Mouse (Mus musculus) olfactory bulb, adult 2 months (tissue): ENCODE measurements around the gene Rbks. TPM values are rescaled to one million over a fixed set of nuclear protein-coding genes. Genes with fewer than 3 reads are reported as not detected.
A peak's percentile ranks its signal among the peaks of the same experiment; 100 is the strongest.

Experiments
- H3K27ac ChIP-seq: fragments of 200-500 bp; 2 replicates; pipeline ENCODE4 v1.5.1; 2012; ENCODE audit warnings: low read depth, low read length; ENCODE audit not compliant: insufficient read depth
- H3K4me1 ChIP-seq: fragments of 200-500 bp; 2 replicates; pipeline ENCODE4 v1.6.1; 2012; ENCODE audit warnings: low read length; ENCODE audit not compliant: control insufficient read depth, insufficient read depth
- H3K4me3 ChIP-seq: fragments of 200-500 bp; 2 replicates; pipeline ENCODE4 v1.5.1; 2012; ENCODE audit warnings: mild to moderate bottlenecking, low read depth, low read length, moderate library complexity; ENCODE audit not compliant: insufficient read depth
- CTCF ChIP-seq: fragments of 200-500 bp; IDR thresholded peaks from 2 replicates; pipeline ENCODE4 v1.5.1; 2012; ENCODE audit warnings: low read depth, mild to moderate bottlenecking, low read length, moderate library complexity; ENCODE audit not compliant: insufficient read depth
- POLR2A ChIP-seq: fragments of 200-500 bp; IDR thresholded peaks from 2 replicates; pipeline ENCODE4 v1.6.1; 2012; ENCODE audit warnings: mild to moderate bottlenecking, low read depth, low read length, moderate library complexity; ENCODE audit not compliant: insufficient read depth
- WGBS: fragments of 180-500 bp; shearing (Covaris S2); methylation state at CpG from one replicate; pipeline ENCODE4 v1.1.7; 2018; 5-methylcytosine and 5-hydroxymethylcytosine counted together
- polyA plus RNA-seq: library from polyadenylated mRNA; stranded (reverse); fragments of >200 nt; gene quantifications from 2 replicates; pipeline ENCODE4 v1.2.4, GENCODE M21; 2012; ENCODE audit warnings: low replicate concordance; ENCODE audit not compliant: missing spikeins, insufficient read depth, insufficient read length

Gene Rbks
- polyA plus RNA-seq, 1 experiment = not detected

DNA sequence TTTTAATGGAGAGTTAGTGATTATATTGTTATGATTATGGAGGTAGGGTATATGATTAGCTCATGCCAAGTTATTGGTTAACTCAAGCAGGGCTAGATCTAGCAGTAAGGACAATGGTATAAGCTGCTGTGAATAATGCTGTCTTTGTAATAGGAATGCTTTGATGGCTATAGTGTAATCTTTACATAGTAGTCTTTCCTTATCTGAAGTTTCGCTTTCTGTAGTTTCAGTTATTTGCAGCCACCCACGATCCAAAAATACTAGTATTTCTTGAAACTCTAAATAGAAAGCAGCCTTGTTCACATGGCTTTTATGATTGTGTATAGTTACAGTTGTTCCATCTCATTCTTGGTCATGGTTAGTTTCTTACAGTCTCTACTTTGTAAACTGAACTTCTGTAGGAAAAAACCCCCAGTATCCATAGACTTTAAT lies 15.9 kb upstream of the Rbks start:
- TF ChIP-seq CTCF (no peak), POLR2A (no peak)
- no peak overlapping the region for H3K4me3 ChIP-seq
- 74% methylated on average over 2 of the region's 2 CpGs for WGBS
- H3K4me1 ChIP-seq = no peaks in the 10 kb centered on the region
- no peak overlapping the region for H3K27ac ChIP-seq

DNA sequence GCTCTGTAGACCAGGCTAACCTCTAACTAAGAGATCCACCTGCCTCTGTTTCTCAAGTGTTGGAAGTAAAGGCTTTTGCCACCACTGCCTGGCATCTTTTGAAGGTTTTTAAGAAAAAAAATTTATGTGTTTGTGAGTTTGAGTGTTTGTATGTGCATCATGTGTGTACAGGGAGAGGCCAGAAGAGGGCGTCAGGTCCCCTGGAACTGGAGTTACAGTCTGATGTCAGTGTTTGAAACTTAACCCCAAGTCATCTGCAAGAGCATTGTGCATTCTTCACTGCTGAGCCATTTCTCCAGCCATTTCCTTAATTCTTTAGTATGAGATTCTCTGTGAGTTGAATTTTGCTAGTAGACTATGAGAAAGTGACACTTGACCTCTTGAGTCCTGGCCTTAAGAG lies 12.0 kb upstream of the Rbks start:
- Histone ChIP-seq H3K4me1 (peaks cover 3% of the 10 kb centered on the region; the same call in 1 of the 2 replicates), H3K4me3 (no peak overlapping the region), H3K27ac (no peak overlapping the region)
- TF ChIP-seq POLR2A = no peak
- no peak for TF ChIP-seq CTCF
- 89% methylated on average over 1 of the region's 1 CpGs for WGBS

DNA sequence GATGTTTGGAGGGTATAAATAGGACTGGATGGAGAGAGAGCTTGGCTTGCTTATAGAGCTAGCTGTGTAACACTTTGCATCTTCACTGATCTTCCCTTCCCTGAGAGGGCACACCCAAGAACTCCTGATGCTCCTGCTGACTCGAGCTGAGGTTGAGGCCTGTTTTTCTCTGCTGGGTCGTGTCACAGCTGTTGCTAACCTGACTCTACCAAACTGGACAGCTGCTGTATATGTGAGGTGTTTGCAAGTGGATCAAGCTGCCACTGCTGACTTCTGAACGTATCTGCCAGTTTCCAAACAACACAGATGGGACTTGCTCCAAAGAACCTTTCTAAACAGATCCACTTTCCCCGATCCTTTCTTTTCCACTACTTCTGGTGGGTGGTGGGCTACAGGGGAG lies 9.4 kb upstream of the Rbks start:
- H3K27ac ChIP-seq = no peak overlapping the region
- TF ChIP-seq CTCF (no peak), POLR2A (no peak)
- 79% methylated on average over 4 of the region's 4 CpGs for WGBS
- no peak overlapping the region for H3K4me3 ChIP-seq
- H3K4me1 ChIP-seq = peaks cover 3% of the 10 kb centered on the region; the same call in 1 of the 2 replicates

DNA sequence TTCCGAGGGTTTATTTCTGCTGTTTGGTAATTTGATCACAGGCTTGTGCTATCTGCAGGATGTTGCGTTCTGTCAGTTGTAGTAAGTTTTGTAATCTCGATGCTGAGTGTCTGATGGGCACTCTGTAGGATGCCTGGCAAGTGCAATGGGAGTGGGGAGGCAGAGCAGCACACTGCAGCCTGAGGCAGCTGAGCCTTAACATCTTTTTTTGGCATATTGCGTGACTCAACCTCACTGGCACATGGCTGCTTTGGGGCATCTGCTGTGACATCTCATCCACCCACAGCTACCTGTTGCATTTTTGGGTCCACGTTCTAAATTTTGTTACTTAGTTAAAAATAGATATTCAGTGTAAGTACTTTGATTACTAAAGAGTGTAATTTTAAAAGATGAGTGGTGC lies 7.5 kb upstream of the Rbks start:
- H3K4me1 ChIP-seq = peaks cover 3% of the 10 kb centered on the region; the same call in 1 of the 2 replicates
- H3K27ac ChIP-seq = no peak overlapping the region; the same call in 1 of the 2 replicates
- no peak overlapping the region for H3K4me3 ChIP-seq
- TF ChIP-seq POLR2A (no peak), CTCF (no peak)
- WGBS = 76% methylated on average over 5 of the region's 5 CpGs

DNA sequence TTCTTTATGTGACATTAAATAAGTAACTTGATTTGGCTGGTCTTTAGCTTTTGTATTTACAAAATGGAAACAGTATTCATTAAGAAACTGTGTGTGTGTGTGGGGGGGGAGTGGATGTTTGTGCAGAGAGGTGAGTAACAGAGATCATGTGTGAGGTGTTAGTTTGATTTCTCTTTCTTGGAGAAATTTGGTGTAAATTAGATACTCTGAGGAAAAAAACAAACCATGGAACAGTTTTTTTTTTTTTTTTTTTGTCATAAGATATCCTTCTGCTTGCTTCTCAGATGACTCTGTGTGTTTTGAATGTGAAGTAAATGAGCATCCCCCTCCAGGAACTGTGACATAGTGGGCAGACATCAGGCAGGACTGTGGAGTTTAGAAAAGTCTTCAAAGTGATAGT lies 2.0 kb upstream of the Rbks start:
- Histone ChIP-seq H3K4me3 (no peak overlapping the region), H3K4me1 (0 out of 2 replicates have a peak, but pooled peaks cover 3% of the 10 kb centered on the region), H3K27ac (no peak overlapping the region)
- no peak for TF ChIP-seq CTCF
- TF ChIP-seq POLR2A = no peak

DNA sequence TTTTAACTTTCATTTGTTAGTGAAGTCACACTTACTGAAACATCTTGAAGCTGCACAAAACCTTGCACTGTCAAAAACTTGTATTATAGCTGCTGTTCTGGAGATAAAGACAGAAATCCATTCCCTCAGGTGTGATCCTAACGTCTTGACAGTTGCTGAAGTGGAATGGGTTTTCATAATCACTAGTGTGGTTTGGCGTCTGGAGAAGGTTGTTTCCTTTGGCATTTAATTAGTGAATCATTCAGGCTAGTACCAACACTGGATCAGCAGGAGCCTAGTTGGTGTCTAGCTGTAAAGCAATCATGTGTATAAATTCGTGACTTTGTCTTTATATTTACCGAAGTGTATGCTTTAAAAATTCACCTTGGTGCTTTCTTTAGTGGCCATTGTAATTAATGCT lies 1.5 kb upstream of the Rbks start:
- TF ChIP-seq CTCF = no peak
- TF ChIP-seq POLR2A = no peak
- Histone ChIP-seq H3K27ac (no peak overlapping the region; the same call in 1 of the 2 replicates), H3K4me3 (no peak overlapping the region), H3K4me1 (0 out of 2 replicates have a peak, but pooled peaks cover 3% of the 10 kb centered on the region)
- 20% methylated on average over 4 of the region's 4 CpGs for WGBS

DNA sequence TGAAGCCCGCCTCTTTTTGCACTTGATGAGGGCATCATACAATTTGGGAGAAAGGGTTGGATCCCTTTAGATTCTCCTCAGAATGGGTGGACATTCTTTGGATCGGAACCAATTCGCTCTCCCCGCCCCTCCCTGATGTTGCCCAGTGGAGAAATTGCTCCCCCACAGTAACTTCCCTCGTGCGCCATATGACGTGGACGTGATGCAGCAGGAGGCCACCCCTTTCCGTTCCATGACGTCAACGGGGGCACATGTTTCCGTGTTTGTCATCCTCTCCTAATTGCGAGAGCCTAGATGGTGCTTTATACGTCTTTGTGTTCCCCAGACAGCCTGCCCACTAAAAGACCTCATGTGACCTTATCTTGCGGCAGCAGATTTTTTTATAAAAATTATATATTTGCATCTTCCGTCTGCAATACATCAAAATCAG lies 885 bp upstream of the Rbks start:
- TF ChIP-seq CTCF = no peak
- TF ChIP-seq POLR2A = no peak
- Histone ChIP-seq H3K27ac (peak overlapping the region; percentile 85), H3K4me1 (0 out of 2 replicates have a peak, but pooled peaks cover 3% of the 10 kb centered on the region), H3K4me3 (peak overlapping the region; percentile 78)
- WGBS = under 1% methylated on average over 16 of the region's 16 CpGs

DNA sequence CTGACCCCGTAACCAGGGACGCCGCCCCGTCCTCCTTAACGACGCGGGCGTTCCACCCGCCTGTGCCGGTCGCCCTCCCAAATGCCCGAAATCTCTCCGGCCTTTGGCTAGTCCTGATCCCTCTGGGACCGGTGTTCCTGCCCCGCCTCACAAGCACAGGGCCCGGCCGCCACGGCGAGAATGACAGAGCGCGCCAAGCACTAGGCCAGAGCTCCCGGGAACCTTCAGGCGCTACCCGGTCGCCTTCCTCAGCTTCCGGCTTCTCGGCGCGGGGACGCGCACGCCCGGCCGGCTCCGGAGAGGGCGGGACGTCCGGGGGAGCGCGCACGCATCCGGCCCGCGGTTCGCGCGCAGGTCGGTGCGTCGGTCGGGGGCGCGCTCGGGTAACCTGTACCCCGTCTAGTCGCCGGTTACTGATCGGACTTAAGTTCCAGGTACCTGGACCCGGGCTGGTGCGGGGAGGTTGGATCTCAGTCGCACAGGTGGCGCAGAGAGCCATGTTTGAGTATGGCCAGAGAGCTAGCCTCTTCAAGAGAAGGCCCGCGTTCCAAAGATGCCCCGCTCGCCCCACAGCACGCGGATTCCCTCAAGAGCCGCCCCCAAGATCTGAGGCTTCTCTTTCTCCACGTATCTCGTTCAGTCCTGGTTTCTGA lies 343 bp upstream of the Rbks start, which contains the start of gene Babam2:
Babam2 (plus strand) TSS at position 41 of the 653 bp plus-strand sequence.
- no peak; the same call in 1 of the 2 replicates for TF ChIP-seq CTCF
- TF ChIP-seq POLR2A = peak; percentile 78
- under 1% methylated on average over 71 of the region's 71 CpGs for WGBS
- H3K4me1 ChIP-seq = 0 out of 2 replicates have a peak, but pooled peaks cover 3% of the 10 kb centered on the region
- peak within 1 kb of the TSS; percentile 87 for H3K27ac ChIP-seq
- H3K4me3 ChIP-seq = peak within 1 kb of the TSS; percentile 78

DNA sequence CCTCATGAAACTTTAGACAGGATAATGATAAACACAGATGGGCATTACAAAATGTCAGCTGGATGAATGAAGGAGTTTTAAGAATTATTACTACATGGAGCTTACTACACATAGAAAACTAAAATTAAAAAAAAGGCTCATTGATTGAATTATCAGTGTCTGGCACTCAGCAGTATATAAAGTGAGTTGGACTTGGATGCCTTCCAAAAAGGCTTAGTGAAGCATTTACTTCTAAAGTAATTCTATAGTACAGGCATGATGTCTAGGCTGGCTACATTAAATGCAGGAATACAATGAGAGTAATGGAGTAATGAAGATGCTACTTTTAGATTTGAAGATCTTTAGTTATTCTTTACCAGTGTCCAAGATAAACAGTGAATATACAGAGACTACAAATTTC lies 4.2 kb downstream of the Rbks start:
- TF ChIP-seq CTCF (no peak), POLR2A (no peak)
- H3K27ac ChIP-seq = no peak overlapping the region
- H3K4me1 ChIP-seq = 0 out of 2 replicates have a peak, but pooled peaks cover 3% of the 10 kb centered on the region
- no peak overlapping the region for H3K4me3 ChIP-seq

DNA sequence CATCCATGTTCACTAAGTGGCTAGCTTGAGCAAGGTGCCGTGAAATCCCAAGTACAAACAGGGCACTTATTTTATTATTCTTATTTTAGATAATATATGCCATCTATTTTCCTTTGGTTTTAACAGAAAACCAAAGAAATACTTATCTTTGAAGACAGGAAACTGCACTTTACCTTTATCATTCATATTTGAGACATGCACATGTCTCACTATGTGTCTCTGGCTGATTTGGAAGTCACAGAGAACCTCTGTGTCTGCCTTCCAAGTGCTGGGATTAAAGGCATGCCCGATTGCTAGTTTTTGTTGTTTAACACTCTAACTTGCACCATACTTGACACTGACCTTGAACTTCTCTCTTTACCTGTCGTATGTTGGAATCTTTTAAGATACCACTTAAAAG lies 9.5 kb downstream of the Rbks start:
- WGBS = 92% methylated on average over 3 of the region's 3 CpGs
- no peak overlapping the region for H3K4me3 ChIP-seq
- TF ChIP-seq POLR2A (no peak), CTCF (no peak)

DNA sequence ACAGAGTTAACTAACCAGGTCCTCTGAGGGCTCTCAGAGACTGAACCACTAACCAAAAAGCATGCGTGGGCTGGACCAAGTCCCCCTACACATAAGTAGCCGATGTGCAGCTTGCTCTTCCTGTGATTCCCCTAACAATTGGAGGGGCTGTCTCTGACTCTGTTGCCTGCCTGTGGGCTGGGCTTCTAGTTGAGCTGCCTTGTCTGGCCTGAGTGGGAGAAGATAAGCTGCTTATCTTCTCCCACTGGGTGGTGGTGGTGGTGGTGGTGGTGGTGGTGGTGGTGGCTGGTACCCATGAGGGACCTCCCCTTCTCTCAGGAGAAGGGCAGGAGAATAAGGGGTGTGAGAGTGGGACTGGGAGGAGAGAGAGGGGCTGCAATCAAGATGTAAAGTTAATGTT lies 11.4 kb downstream of the Rbks start:
- no peak overlapping the region for H3K4me3 ChIP-seq
- H3K27ac ChIP-seq = no peak overlapping the region
- 59% methylated on average over 2 of the region's 2 CpGs for WGBS
- no peaks in the 10 kb centered on the region for H3K4me1 ChIP-seq
- TF ChIP-seq POLR2A (no peak), CTCF (no peak)

More for the DNA sequence above, 9.5 kb downstream of the Rbks start:
- H3K27ac ChIP-seq = no peak overlapping the region
- no peaks in the 10 kb centered on the region for H3K4me1 ChIP-seq
